Mouse (Mus musculus) MEL (cell line): ENCODE measurements around the gene Rspry1. TPM values are rescaled to one million over a fixed set of nuclear protein-coding genes. Genes with fewer than 3 reads are reported as not detected.

Experiments
- DNase-seq: peaks from one replicate; pipeline ENCODE4 v3.0.0; 2011; ENCODE audit warnings: low read depth, low spot score
- H3K27ac ChIP-seq: 2 replicates; pipeline ENCODE4 v1.5.1; 2012; ENCODE audit warnings: low read depth, mild to moderate bottlenecking, control low read depth, low read length, moderate library complexity; ENCODE audit not compliant: control insufficient read depth
- H3K27me3 ChIP-seq, 2 experiments: fragments of 150-350 bp in 1 of 2; sonication (generic) in 1 of 2; 2 replicates each; pipeline ENCODE4 v1.6.1; 2012; ENCODE audit warnings: low read length in 2 of 2, mild to moderate bottlenecking in 2 of 2, improper control_type of control experiment in 1 of 2, moderate library complexity in 1 of 2; ENCODE audit not compliant: insufficient read depth in 2 of 2, control insufficient read depth in 1 of 2
- H3K36me3 ChIP-seq, 2 experiments: 2 replicates each; pipeline ENCODE4 v1.6.1; 2012 to 2014; ENCODE audit warnings: low read length in 2 of 2, improper control_type of control experiment in 1 of 2, inconsistent platforms in 1 of 2, mild to moderate bottlenecking in 1 of 2; ENCODE audit not compliant: insufficient read depth in 2 of 2, control insufficient read depth in 1 of 2
- H3K4me1 ChIP-seq, 2 experiments: fragments of 150-350 bp in 1 of 2; sonication (generic) in 1 of 2; 2 replicates each; pipeline ENCODE4 v1.6.1; 2012; ENCODE audit warnings: low read length in 2 of 2, improper control_type of control experiment in 1 of 2, mild to moderate bottlenecking in 1 of 2; ENCODE audit not compliant: insufficient read depth in 2 of 2, control insufficient read depth in 1 of 2
- H3K4me3 ChIP-seq, 2 experiments: fragments of 150-350 bp in 1 of 2; sonication (generic) in 1 of 2; 2 replicates each; pipeline ENCODE4 v1.5.1; 2012; ENCODE audit warnings: low read depth in 2 of 2, low read length in 2 of 2, mild to moderate bottlenecking in 2 of 2, moderate library complexity in 2 of 2, control low read depth in 1 of 2, improper control_type of control experiment in 1 of 2; ENCODE audit not compliant: control insufficient read depth in 1 of 2, insufficient read depth in 1 of 2
- H3K79me2 ChIP-seq: 2 replicates; pipeline ENCODE4 v1.6.1; 2012; ENCODE audit warnings: mild to moderate bottlenecking, low read length, moderate library complexity; ENCODE audit not compliant: control insufficient read depth, poor library complexity, insufficient read depth
- H3K9ac ChIP-seq: 2 replicates; pipeline ENCODE4 v1.6.1; 2012; ENCODE audit warnings: low read depth, mild to moderate bottlenecking, control low read depth, low read length, moderate library complexity; ENCODE audit not compliant: control insufficient read depth, poor library complexity, severe bottlenecking
- H3K9me3 ChIP-seq: fragments of 150-350 bp; sonication (generic); replicated peaks from 2 replicates; pipeline ENCODE4 v1.6.1; 2012; ENCODE audit warnings: mild to moderate bottlenecking, low read length, improper control_type of control experiment, moderate library complexity; ENCODE audit not compliant: insufficient read depth
- BHLHE40 ChIP-seq: IDR thresholded peaks from 2 replicates; pipeline ENCODE4 v1.6.1; 2012; ENCODE audit warnings: low read depth, mild to moderate bottlenecking, inconsistent platforms, low read length, improper control_type of control experiment, borderline replicate concordance
- CHD1 ChIP-seq: IDR thresholded peaks from 2 replicates; pipeline ENCODE4 v1.6.1; 2012; ENCODE audit warnings: low read depth, mild to moderate bottlenecking, inconsistent platforms, low read length, improper control_type of control experiment
- CHD2 ChIP-seq: IDR thresholded peaks from 2 replicates; pipeline ENCODE4 v1.6.1; 2011; ENCODE audit warnings: low read length, improper control_type of control experiment
- E2F4 ChIP-seq: IDR thresholded peaks from 2 replicates; pipeline ENCODE4 v1.6.1; 2011; ENCODE audit warnings: low read depth, low read length, improper control_type of control experiment, borderline replicate concordance
- ELF1 ChIP-seq: IDR thresholded peaks from 2 replicates; pipeline ENCODE4 v1.6.1; 2014; ENCODE audit warnings: low read depth, mild to moderate bottlenecking, inconsistent platforms, low read length, improper control_type of control experiment, moderate library complexity
- ETS1 ChIP-seq: IDR thresholded peaks from 2 replicates; pipeline ENCODE4 v1.6.1; 2012; ENCODE audit warnings: low read depth, mild to moderate bottlenecking, inconsistent platforms, low read length, improper control_type of control experiment, moderate library complexity
- GABPA ChIP-seq: IDR thresholded peaks from 2 replicates; pipeline ENCODE4 v1.6.1; 2012; ENCODE audit warnings: low read depth, mild to moderate bottlenecking, inconsistent platforms, low read length, improper control_type of control experiment, moderate library complexity
- GATA1 ChIP-seq: IDR thresholded peaks from 2 replicates; pipeline ENCODE4 v1.6.1; 2011; ENCODE audit warnings: low read depth, low read length, improper control_type of control experiment
- JUND ChIP-seq: IDR thresholded peaks from 2 replicates; pipeline ENCODE4 v1.6.1; 2011; ENCODE audit warnings: low read depth, mild to moderate bottlenecking, improper control_type of control experiment, low read length
- KAT2A ChIP-seq: conservative IDR thresholded peaks from 2 replicates; pipeline ENCODE4 v1.6.1; 2012; ENCODE audit warnings: low read depth, low read length, improper control_type of control experiment, inconsistent platforms
- MAX ChIP-seq: IDR thresholded peaks from 2 replicates; pipeline ENCODE4 v1.6.1; 2011; ENCODE audit warnings: low read length, improper control_type of control experiment
- MXI1 ChIP-seq: IDR thresholded peaks from 2 replicates; pipeline ENCODE4 v1.6.1; 2011; ENCODE audit warnings: mild to moderate bottlenecking, low read depth, low read length, improper control_type of control experiment
- NRF1 ChIP-seq: IDR thresholded peaks from 2 replicates; pipeline ENCODE4 v1.6.1; 2014; ENCODE audit warnings: low read depth, mild to moderate bottlenecking, inconsistent platforms, low read length, improper control_type of control experiment, moderate library complexity; ENCODE audit not compliant: poor library complexity, insufficient read depth, severe bottlenecking
- POLR2A ChIP-seq, 2 experiments: IDR thresholded peaks; 2 replicates each; pipeline ENCODE4 v1.6.1; 2011 to 2012; ENCODE audit warnings: low read length in 2 of 2, mild to moderate bottlenecking in 2 of 2, control low read depth in 1 of 2, improper control_type of control experiment in 1 of 2, low read depth in 1 of 2, moderate library complexity in 1 of 2; ENCODE audit not compliant: control insufficient read depth in 1 of 2, insufficient read depth in 1 of 2, poor library complexity in 1 of 2
- POLR2AphosphoS2 ChIP-seq: IDR thresholded peaks from 2 replicates; pipeline ENCODE4 v1.6.1; 2011; ENCODE audit warnings: low read length, improper control_type of control experiment
- SIN3A ChIP-seq: IDR thresholded peaks from 2 replicates; pipeline ENCODE4 v1.6.1; 2012; ENCODE audit warnings: low read length, improper control_type of control experiment, inconsistent platforms
- SMC3 ChIP-seq: IDR thresholded peaks from 2 replicates; pipeline ENCODE4 v1.6.1; 2011; ENCODE audit warnings: low read depth, low read length, improper control_type of control experiment
- TAL1 ChIP-seq: IDR thresholded peaks from 2 replicates; pipeline ENCODE4 v1.6.1; 2012; ENCODE audit warnings: mild to moderate bottlenecking, inconsistent platforms, low read length, moderate library complexity, mixed read lengths
- TBP ChIP-seq: IDR thresholded peaks from 2 replicates; pipeline ENCODE4 v1.8.0; 2011; ENCODE audit warnings: low read depth, low read length, improper control_type of control experiment
- UBTF ChIP-seq: IDR thresholded peaks from 2 replicates; pipeline ENCODE4 v1.6.1; 2012; ENCODE audit warnings: low read depth, mild to moderate bottlenecking, inconsistent platforms, low read length, improper control_type of control experiment, moderate library complexity, borderline replicate concordance; ENCODE audit not compliant: insufficient read depth
- ZC3H11A ChIP-seq: IDR thresholded peaks from 2 replicates; pipeline ENCODE4 v1.6.1; 2012; ENCODE audit warnings: low read depth, mild to moderate bottlenecking, inconsistent platforms, low read length, improper control_type of control experiment
- ZNF384 ChIP-seq: IDR thresholded peaks from 2 replicates; pipeline ENCODE4 v1.6.1; 2012; ENCODE audit warnings: low read depth, mild to moderate bottlenecking, inconsistent platforms, low read length, improper control_type of control experiment
- polyA plus RNA-seq, 2 experiments: library from polyadenylated mRNA; stranded (reverse) in 1 of 2; unstranded in 1 of 2; fragments of >175 nt in 1 of 2; fragments of >200 nt in 1 of 2; gene quantifications; 2 replicates each; pipeline versions ENCODE4 v1.2.1 to v1.2.4; 2012; ENCODE audit warnings: low replicate concordance in 2 of 2, low read depth in 1 of 2; ENCODE audit not compliant: insufficient read length in 2 of 2, insufficient read depth in 1 of 2, missing spikeins in 1 of 2
- total RNA-seq: library from RNA; depleted of rRNA; stranded (reverse); fragments of 300-350 nt; gene quantifications from 2 replicates; pipeline ENCODE4 v1.2.3, GENCODE M21; 2012

The Rspry1 gene
- total and polyA plus RNA-seq, 3 experiments = 24.5 to 32.2 TPM; not detected in 1

- Histone ChIP-seq H3K36me3 (no peaks in the 10 kb centered on the region), H3K4me3 (no peak overlapping the region), H3K27me3 (no peaks in the 10 kb centered on the region; a peak in 1 of 4 replicates), H3K27ac (no peak overlapping the region), H3K9me3 (no peaks in the 10 kb centered on the region), H3K9ac (no peak overlapping the region), H3K79me2 (no peaks in the 10 kb centered on the region), H3K4me1 (0 out of 4 replicates have a peak, but pooled peaks cover 0 to 3% of the 10 kb centered on the region in 2 experiments)
- TF ChIP-seq ZNF384 (no peak), MXI1 (no peak), POLR2AphosphoS2 (no peak), POLR2A (IDR thresholded peaks at IDR 0.05; ENCODE audit: control insufficient read depth in 1 of 2, insufficient read depth in 1 of 2, low read depth in 1 of 2, low read length in 2 of 2, poor library complexity in 1 of 2) (no peak), ELF1 (no peak), SIN3A (no peak), GATA1 (no peak), NRF1 (no peak), ZC3H11A (no peak), SMC3 (no peak), JUND (no peak), CHD1 (no peak), KAT2A (no peak)
- DNase-seq = no peak
Measured at GRCm38 (mm10) chr8:94684287-94684686, 82.5 kb downstream of the Rspry1 start.

- TF ChIP-seq GATA1 (no peak), UBTF (no peak), GABPA (no peak), MXI1 (no peak), KAT2A (no peak), TBP (no peak), ETS1 (no peak), ZNF384 (no peak), BHLHE40 (no peak), TAL1 (no peak), JUND (no peak), MAX (no peak), E2F4 (no peak), CHD2 (no peak)
- H3K4me1 ChIP-seq = 0 out of 4 replicates have a peak, but pooled peaks cover 0 to 3% of the 10 kb centered on the region in 2 experiments
- no peaks in the 10 kb centered on the region for H3K9me3 ChIP-seq
- no peak overlapping the region for H3K9ac ChIP-seq
- no peak overlapping the region for H3K4me3 ChIP-seq
- H3K79me2 ChIP-seq = no peaks in the 10 kb centered on the region
- no peak overlapping the region for H3K27ac ChIP-seq
- no peak for DNase-seq
- no peaks in the 10 kb centered on the region for H3K36me3 ChIP-seq
- H3K27me3 ChIP-seq = no peaks in the 10 kb centered on the region; a peak in 1 of 4 replicates
Measured at GRCm38 (mm10) chr8:94685953-94686352, 84.2 kb downstream of the Rspry1 start.
